Mouse (Mus musculus) brown adipose tissue, adult 24 weeks (tissue): ENCODE data around the gene Olfr295. TPM values are rescaled to one million over a fixed set of nuclear protein-coding genes. Genes with fewer than 3 reads are reported as not detected.

Experiments
- H3K27ac ChIP-seq: fragments of 200-500 bp; replicated peaks from 2 replicates; pipeline ENCODE4 v1.5.1; 2012; ENCODE audit warnings: low read depth, mild to moderate bottlenecking, low read length
- H3K4me1 ChIP-seq: fragments of 200-500 bp; 2 replicates; pipeline ENCODE4 v1.6.1; 2012; ENCODE audit warnings: low read length, mixed read lengths; ENCODE audit not compliant: control insufficient read depth, insufficient read depth, insufficient read length
- H3K4me3 ChIP-seq: fragments of 200-500 bp; 2 replicates; pipeline ENCODE4 v1.5.1; 2012; ENCODE audit warnings: low read depth, mild to moderate bottlenecking, low read length, moderate library complexity; ENCODE audit not compliant: insufficient read depth
- polyA plus RNA-seq: library from polyadenylated mRNA; stranded (reverse); fragments of >200 nt; gene quantifications from 2 replicates; pipeline ENCODE4 v1.2.4, GENCODE M21; 2012; ENCODE audit not compliant: missing spikeins, insufficient read depth, insufficient read length

Olfr295 gene
- not detected in 2 replicates for polyA plus RNA-seq

- H3K27ac ChIP-seq, result no peak within 1 kb of the TSS
- no peak within 1 kb of the TSS for H3K4me3 ChIP-seq
- H3K4me1 ChIP-seq, result no peaks in the 10 kb centered on the region
Observed at GRCm38 (mm10) chr7:86583562-86583961, at the start of gene Olfr295. Gene Olfr295 (plus strand): TSS chr7:86583862.

GRCm38 (mm10) chr7:86616543-86616942 is 32.9 kb downstream of the Olfr295 start, which contains the start of gene Olfr294:
Gene Olfr294 (minus strand): TSS chr7:86616643.
- no peak within 1 kb of the TSS for H3K4me3 ChIP-seq
- no peak within 1 kb of the TSS for H3K27ac ChIP-seq
- no peaks in the 10 kb centered on the region for H3K4me1 ChIP-seq

Other genes with a start within 250 kb of the Olfr295 start
- not detected in 2 replicates for gene Olfr307, start 246.3 kb upstream of the Olfr295 start, polyA plus RNA-seq
- not detected in 2 replicates for gene Olfr305, start 216.9 kb upstream of the Olfr295 start, polyA plus RNA-seq
- not detected in 2 replicates for gene Olfr304, start 197.2 kb upstream of the Olfr295 start, polyA plus RNA-seq
- gene Olfr303, start 186.1 kb upstream of the Olfr295 start, polyA plus RNA-seq, result not detected in 2 replicates
- not detected in 2 replicates for gene Olfr301, start 180.0 kb upstream of the Olfr295 start, polyA plus RNA-seq
- not detected in 2 replicates for gene Olfr299, start 123.9 kb upstream of the Olfr295 start, polyA plus RNA-seq
- gene Olfr298, start 91.4 kb upstream of the Olfr295 start, polyA plus RNA-seq, result not detected in 2 replicates
- not detected in 2 replicates for gene Olfr297, start 63.9 kb upstream of the Olfr295 start, polyA plus RNA-seq
- not detected in 2 replicates for gene Olfr294, start 32.8 kb downstream of the Olfr295 start, polyA plus RNA-seq
- gene Olfr293, start 65.2 kb downstream of the Olfr295 start, polyA plus RNA-seq, result not detected in 2 replicates
- gene Olfr292, start 104.5 kb downstream of the Olfr295 start, polyA plus RNA-seq, result not detected in 2 replicates
- gene Folh1, start 192.1 kb downstream of the Olfr295 start, polyA plus RNA-seq, result 1.0 TPM in 1 of 2 replicates, not detected in the other
- gene Vmn2r77, start 211.2 kb downstream of the Olfr295 start, polyA plus RNA-seq, result not detected in 2 replicates